8 mouse cellular contexts compared by ENCODE assay signal in the genomic region with DNA sequence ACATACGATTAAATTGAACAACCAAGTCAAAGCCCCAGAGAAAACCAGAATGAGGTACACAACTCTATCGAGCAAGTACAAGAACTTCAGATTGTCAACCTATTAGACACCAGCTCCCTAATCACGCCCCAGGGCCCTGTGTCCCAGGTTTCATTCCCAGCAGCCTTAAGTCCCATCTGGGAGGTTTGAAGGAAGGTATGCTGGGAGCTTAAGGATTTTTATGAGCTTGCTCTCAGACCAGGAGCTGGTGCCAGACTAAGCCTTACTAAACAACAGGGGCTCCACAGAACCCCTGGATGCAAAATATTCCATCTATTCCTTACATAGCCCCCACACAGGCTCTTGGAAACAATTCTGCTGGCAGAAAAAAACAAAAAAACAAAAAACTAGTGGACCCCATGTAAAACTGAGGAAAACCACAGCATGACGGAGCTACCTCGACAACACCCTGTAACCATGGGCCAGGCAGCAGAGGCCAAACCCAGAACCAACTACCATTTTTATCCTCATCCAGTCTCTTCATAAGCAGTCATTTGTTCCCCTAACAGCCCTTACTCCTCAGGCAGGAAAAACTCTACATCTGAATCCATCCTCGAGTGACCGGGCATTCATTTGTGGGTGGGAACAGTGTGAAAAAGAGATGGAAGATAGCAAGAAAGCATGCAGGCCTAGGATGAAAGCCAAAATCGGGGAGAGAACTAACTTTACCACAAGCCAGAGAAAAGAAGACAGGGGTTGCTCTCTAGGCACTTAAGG. TPM values are rescaled to one million over a fixed set of nuclear protein-coding genes. Genes with fewer than 3 reads are reported as not detected.
DNase-seq lines count a peak whose midpoint lies in the region; ATAC-seq and TF ChIP-seq lines count a peak whose summit lies in the region.

No protein-coding gene starts in this region.

- H3K4me3 ChIP-seq in left cerebral cortex, adult 2 months: peak overlapping the region; percentile 87
- peak overlapping the region; percentile 49 for H3K4me3 ChIP-seq in cortical plate, adult 2 months (ENCODE audit: insufficient read depth, low read length)
- peak overlapping the region; percentile 96 for H3K4me3 ChIP-seq in hindbrain, embryonic 15.5 days
- peak overlapping the region; percentile 87 for H3K4me3 ChIP-seq in midbrain, postnatal 0 days (ENCODE audit: low read depth, low read length)

- 8% methylated on average over 8 of the region's 8 CpGs for WGBS in hindbrain, embryonic 15.5 days
- WGBS in midbrain, postnatal 0 days: 5% methylated on average over 8 of the region's 8 CpGs

- no peaks in the 10 kb centered on the region for H3K9me3 ChIP-seq in hindbrain, embryonic 15.5 days
- H3K9me3 ChIP-seq in midbrain, postnatal 0 days (ENCODE audit: low read length): no peaks in the 10 kb centered on the region

- peak overlapping the region; percentile 100 for H3K9ac ChIP-seq in hindbrain, embryonic 15.5 days
- peak overlapping the region; percentile 98 for H3K9ac ChIP-seq in midbrain, postnatal 0 days (replicated peaks; ENCODE audit: low read length, poor library complexity, severe bottlenecking)

- H3K27ac ChIP-seq in left cerebral cortex, adult 2 months: peak overlapping the region; percentile 96
- no peak overlapping the region; the same call in 1 of the 2 replicates for H3K27ac ChIP-seq in cortical plate, adult 2 months (ENCODE audit: insufficient read depth, low read length)
- peak overlapping the region; percentile 99 for H3K27ac ChIP-seq in hindbrain, embryonic 15.5 days (replicated peaks)
- H3K27ac ChIP-seq in midbrain, postnatal 0 days (ENCODE audit: low read depth, low read length): peak overlapping the region; percentile 96

- ATAC-seq in hindbrain, embryonic 15.5 days (ENCODE audit: low FRiP score, low read depth): no peak
- no peak for ATAC-seq in midbrain, postnatal 0 days (ENCODE audit: low FRiP score)

- peaks cover 6% of the 10 kb centered on the region for H3K4me1 ChIP-seq in cortical plate, adult 2 months (ENCODE audit: control insufficient read depth, insufficient read depth, low read length)
- peaks cover 39% of the 10 kb centered on the region for H3K4me1 ChIP-seq in hindbrain, embryonic 15.5 days (replicated peaks)
- H3K4me1 ChIP-seq in midbrain, postnatal 0 days (ENCODE audit: insufficient read depth, low read length): peaks cover 11% of the 10 kb centered on the region; the same call in 1 of the 2 replicates

- no peak for TF ChIP-seq POLR2A in cortical plate, adult 2 months (IDR thresholded peaks at IDR 0.05; ENCODE audit: extremely low read depth, insufficient read depth, low read length)

- H3K36me3 ChIP-seq in hindbrain, embryonic 15.5 days: peaks cover 37% of the 10 kb centered on the region
- peaks cover 38% of the 10 kb centered on the region for H3K36me3 ChIP-seq in midbrain, postnatal 0 days (ENCODE audit: insufficient read depth, low read length)

- intact Hi-C loops in left cerebral cortex, adult 2 months (cut with DNase I): loop anchor here (1.0 kb wide), 1 partner anchor 28 kb away; the partner anchor contains the start of gene Bag6
- intact Hi-C loops in left cerebral cortex, postnatal 36 days (cut with DNase I): loop anchor here (1.0 to 2.0 kb wide), 2 partner anchors 28 to 73 kb away; partner anchors contain the start of gene Bag6

- DNase-seq in left cerebral cortex, adult 2 months (ENCODE audit: extremely low spot score in 1 of 2, low spot score in 2 of 2): no peak
- DNase-seq in left cerebral cortex, postnatal 36 days (ENCODE audit: low spot score in 2 of 2): no peak
- no peak for DNase-seq in midbrain, postnatal 0 days (ENCODE audit: low spot score)
- DNase-seq in gastrocnemius, adult 8-10 months (ENCODE audit: low spot score in 2 of 2): no peak
- DNase-seq in spleen, adult 18-20 months: no peak
- DNase-seq in adrenal gland, postnatal 10 days: no peak

- H3K4me2 ChIP-seq in hindbrain, embryonic 15.5 days: peak overlapping the region; percentile 95
- H3K4me2 ChIP-seq in midbrain, postnatal 0 days (ENCODE audit: low read depth, low read length, poor library complexity, severe bottlenecking): peak overlapping the region; percentile 85

- H3K27me3 ChIP-seq in hindbrain, embryonic 15.5 days: no peaks in the 10 kb centered on the region
- H3K27me3 ChIP-seq in midbrain, postnatal 0 days (ENCODE audit: insufficient read depth, low read length): no peaks in the 10 kb centered on the region

- TF ChIP-seq CTCF in left cerebral cortex, adult 2 months (IDR thresholded peaks at IDR 0.05): no peak
- no peak for TF ChIP-seq CTCF in cortical plate, adult 2 months (IDR thresholded peaks at IDR 0.05; ENCODE audit: extremely low read depth, insufficient read depth, low read length)
- TF ChIP-seq CTCF in midbrain, postnatal 0 days (IDR thresholded peaks at IDR 0.05): no peak

RNA-seq across cellular contexts. Expression of gene Prrc2a, which starts 1.2 kb away (rescaled TPM):
- total RNA-seq in left cerebral cortex, adult 2 months (2021): 100 to 1,000 TPM; 285 to 321 TPM
- 100 to 1,000 TPM; 261 to 307 TPM for total RNA-seq in left cerebral cortex, postnatal 36 days (2021)
- 269 and 273 TPM in 2 replicates for polyA plus RNA-seq in cortical plate, adult 2 months (2012; rRNA removed)
- polyA plus RNA-seq in hindbrain, embryonic 15.5 days (2015; fragmentation: Nextera tagmentation; extraction: Ambion mirVana): 175 and 181 TPM in 2 replicates
- 193 and 230 TPM in 2 replicates for total RNA-seq in midbrain, postnatal 0 days (2014; rRNA removed)
- 85.7 and 88.0 TPM in 2 replicates for polyA plus RNA-seq in midbrain, postnatal 0 days (2015; fragmentation: Nextera tagmentation; extraction: Ambion mirVana)
- 10 to 100 TPM; 90.5 to 98.3 (median 94.6) TPM for total RNA-seq in gastrocnemius, adult 8-10 months (2022)
- total RNA-seq in adrenal gland, postnatal 10 days (2021): 100 to 1,000 TPM; 182 to 212 TPM

RNA-seq across cellular contexts. Expression of gene Aif1, which starts 12.4 kb away (rescaled TPM):
- total RNA-seq in left cerebral cortex, adult 2 months (2021): 10 to 100 TPM in 1 of 2 experiments, 1 to 10 TPM in 1; 8.0 to 14.4 TPM
- 10 to 100 TPM in 1 of 2 experiments, 1 to 10 TPM in 1; 9.1 to 13.0 TPM for total RNA-seq in left cerebral cortex, postnatal 36 days (2021)
- polyA plus RNA-seq in cortical plate, adult 2 months (2012; rRNA removed): 13.0 and 13.2 TPM in 2 replicates
- polyA plus RNA-seq in hindbrain, embryonic 15.5 days (2015; fragmentation: Nextera tagmentation; extraction: Ambion mirVana): 7.4 and 9.6 TPM in 2 replicates
- 1.8 and 4.1 TPM in 2 replicates for total RNA-seq in midbrain, postnatal 0 days (2014; rRNA removed)
- 9.2 and 9.5 TPM in 2 replicates for polyA plus RNA-seq in midbrain, postnatal 0 days (2015; fragmentation: Nextera tagmentation; extraction: Ambion mirVana)
- total RNA-seq in gastrocnemius, adult 8-10 months (2022): under 1 TPM in 2 of 4 experiments, not detected in 2; 0.52 to 0.72 TPM
- total RNA-seq in adrenal gland, postnatal 10 days (2021): 1 to 10 TPM; 6.6 to 6.8 TPM

RNA-seq across cellular contexts. Expression of gene Lst1, which starts 24.7 kb away (rescaled TPM):
- total RNA-seq in left cerebral cortex, adult 2 months (2021): 1 to 10 TPM; 6.4 to 7.4 TPM
- total RNA-seq in left cerebral cortex, postnatal 36 days (2021): 1 to 10 TPM; 8.6 to 9.9 TPM
- polyA plus RNA-seq in cortical plate, adult 2 months (2012; rRNA removed): 18.9 and 20.2 TPM in 2 replicates
- 5.6 and 13.9 TPM in 2 replicates for polyA plus RNA-seq in hindbrain, embryonic 15.5 days (2015; fragmentation: Nextera tagmentation; extraction: Ambion mirVana)
- total RNA-seq in midbrain, postnatal 0 days (2014; rRNA removed): 5.9 and 26.7 TPM in 2 replicates
- 7.8 and 12.0 TPM in 2 replicates for polyA plus RNA-seq in midbrain, postnatal 0 days (2015; fragmentation: Nextera tagmentation; extraction: Ambion mirVana)
- under 1 TPM in 2 of 4 experiments, not detected in 2; 0.73 to 0.92 TPM for total RNA-seq in gastrocnemius, adult 8-10 months (2022)
- total RNA-seq in adrenal gland, postnatal 10 days (2021): 10 to 100 TPM in 1 of 2 experiments, 1 to 10 TPM in 1; 10.0 to 10.5 TPM

RNA-seq across cellular contexts. Expression of gene Bag6, which starts 28.5 kb away (rescaled TPM):
- 100 to 1,000 TPM; 304 to 307 TPM for total RNA-seq in left cerebral cortex, adult 2 months (2021)
- total RNA-seq in left cerebral cortex, postnatal 36 days (2021): 100 to 1,000 TPM; 302 to 324 TPM
- 194 and 212 TPM in 2 replicates for polyA plus RNA-seq in cortical plate, adult 2 months (2012; rRNA removed)
- 70.0 and 75.7 TPM in 2 replicates for polyA plus RNA-seq in hindbrain, embryonic 15.5 days (2015; fragmentation: Nextera tagmentation; extraction: Ambion mirVana)
- 330 and 339 TPM in 2 replicates for total RNA-seq in midbrain, postnatal 0 days (2014; rRNA removed)
- polyA plus RNA-seq in midbrain, postnatal 0 days (2015; fragmentation: Nextera tagmentation; extraction: Ambion mirVana): 62.3 and 68.9 TPM in 2 replicates
- total RNA-seq in gastrocnemius, adult 8-10 months (2022): 100 to 1,000 TPM; 206 to 247 (median 236) TPM
- total RNA-seq in adrenal gland, postnatal 10 days (2021): 100 to 1,000 TPM; 300 to 349 TPM

RNA-seq across cellular contexts. Expression of gene Ltb, which starts 30.7 kb away (rescaled TPM):
- total RNA-seq in left cerebral cortex, adult 2 months (2021): under 1 TPM; 0.79 to 0.86 TPM
- 1 to 10 TPM; 1.1 to 1.3 TPM for total RNA-seq in left cerebral cortex, postnatal 36 days (2021)
- polyA plus RNA-seq in cortical plate, adult 2 months (2012; rRNA removed): 0.71 and 1.5 TPM in 2 replicates
- 0.84 and 0.97 TPM in 2 replicates for polyA plus RNA-seq in hindbrain, embryonic 15.5 days (2015; fragmentation: Nextera tagmentation; extraction: Ambion mirVana)
- 1.4 and 2.1 TPM in 2 replicates for total RNA-seq in midbrain, postnatal 0 days (2014; rRNA removed)
- 1.0 and 1.6 TPM in 2 replicates for polyA plus RNA-seq in midbrain, postnatal 0 days (2015; fragmentation: Nextera tagmentation; extraction: Ambion mirVana)
- not detected for total RNA-seq in gastrocnemius, adult 8-10 months (2022)
- total RNA-seq in adrenal gland, postnatal 10 days (2021): 10 to 100 TPM; 11.5 to 12.6 TPM
